Mouse (Mus musculus) heart, embryonic 16.5 days (tissue): ENCODE measurements around the gene Stx2. TPM values are rescaled to one million over a fixed set of nuclear protein-coding genes. Genes with fewer than 3 reads are reported as not detected.
"Not testable (repeated sequence)": the region's sequence is repeated elsewhere in the genome, so short reads cannot be mapped to it uniquely, and the experiment has no call there.

Experiments
- ATAC-seq: fragments of 200-750 bp; cut with Nextera tagmentation; replicated peaks from 2 replicates; pipeline ENCODE4 v1.8.0; 2017; ENCODE audit warnings: moderate number of reproducible peaks; ENCODE audit not compliant: insufficient read depth, low FRiP score; ENCODE audit errors: extremely low read depth
- H3K27ac ChIP-seq: fragments of 300-500 bp; sonication (generic); 2 replicates; pipeline ENCODE4 v1.5.1; 2014; ENCODE audit warnings: mild to moderate bottlenecking, low read length, control low read depth, moderate library complexity
- H3K27me3 ChIP-seq: fragments of 300-500 bp; sonication (generic); 2 replicates; pipeline ENCODE4 v1.6.1; 2014; ENCODE audit warnings: low read length, mixed read lengths; ENCODE audit not compliant: control insufficient read depth, insufficient read depth
- H3K36me3 ChIP-seq: fragments of 300-500 bp; sonication (generic); 2 replicates; pipeline ENCODE4 v1.6.1; 2014; ENCODE audit not compliant: control insufficient read depth, insufficient read depth
- H3K4me1 ChIP-seq: fragments of 300-500 bp; sonication (generic); 2 replicates; pipeline ENCODE4 v1.6.1; 2014; ENCODE audit warnings: low read length, mixed read lengths; ENCODE audit not compliant: control insufficient read depth, insufficient read depth
- H3K4me2 ChIP-seq: fragments of 300-500 bp; sonication (generic); 2 replicates; pipeline ENCODE4 v1.6.1; 2014; ENCODE audit warnings: low read depth, mild to moderate bottlenecking, control low read depth, low read length
- H3K4me3 ChIP-seq: fragments of 300-500 bp; sonication (generic); 2 replicates; pipeline ENCODE4 v1.5.1; 2014; ENCODE audit warnings: mild to moderate bottlenecking, control low read depth, low read length
- H3K9ac ChIP-seq: fragments of 300-500 bp; sonication (generic); 2 replicates; pipeline ENCODE4 v1.6.1; 2014; ENCODE audit warnings: low read length, control low read depth
- H3K9me3 ChIP-seq: fragments of 300-500 bp; sonication (generic); replicated peaks from 2 replicates; pipeline ENCODE4 v1.6.1; 2016; ENCODE audit warnings: low read length; ENCODE audit not compliant: control insufficient read depth
- WGBS: fragments of 180-500 bp; shearing (Covaris S2); extraction: QIAGEN DNeasy Blood & Tissue Kit; methylation state at CpG from one replicate; pipeline ENCODE4 v1.1.7; 2014; 5-methylcytosine and 5-hydroxymethylcytosine counted together
- polyA plus RNA-seq: library from polyadenylated mRNA; unstranded; fragments of >200 nt; fragmentation: Nextera tagmentation; extraction: Ambion mirVana; gene quantifications from 2 replicates; pipeline ENCODE4 v1.2.1, GENCODE M21; 2015

Gene Stx2
- polyA plus RNA-seq, 1 experiment from 2014 or later: 25.1 TPM

DNA sequence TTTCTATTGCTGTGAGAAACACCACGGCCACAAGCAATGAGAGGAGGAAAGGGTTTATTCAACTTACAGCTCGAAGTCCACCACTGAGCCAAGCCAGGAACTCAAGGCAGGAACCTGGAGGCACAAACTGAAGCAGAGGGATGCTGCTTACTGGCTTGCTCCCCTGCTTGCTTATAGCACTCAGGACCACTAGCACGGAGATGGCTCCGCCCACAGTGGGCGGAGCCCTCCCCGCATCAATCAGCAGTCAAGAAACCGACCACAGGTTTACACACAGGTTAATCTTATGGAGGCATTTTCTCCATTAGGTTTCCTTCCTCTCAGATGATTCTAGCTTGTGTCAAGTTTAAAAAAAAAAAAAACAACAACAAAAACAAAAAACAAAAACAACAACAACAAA, 27.5 kb downstream of the Stx2 start:
- no peak for ATAC-seq
- Histone ChIP-seq H3K4me1 (no peaks in the 10 kb centered on the region), H3K9me3 (peaks cover 4% of the 10 kb centered on the region; the same call in 1 of the 2 replicates), H3K27me3 (no peaks in the 10 kb centered on the region), H3K36me3 (peaks cover 11% of the 10 kb centered on the region), H3K4me2 (no peak overlapping the region), H3K27ac (no peak overlapping the region), H3K9ac (no peak overlapping the region), H3K4me3 (no peak overlapping the region)
- 68% methylated on average over 7 of the region's 7 CpGs for WGBS

DNA sequence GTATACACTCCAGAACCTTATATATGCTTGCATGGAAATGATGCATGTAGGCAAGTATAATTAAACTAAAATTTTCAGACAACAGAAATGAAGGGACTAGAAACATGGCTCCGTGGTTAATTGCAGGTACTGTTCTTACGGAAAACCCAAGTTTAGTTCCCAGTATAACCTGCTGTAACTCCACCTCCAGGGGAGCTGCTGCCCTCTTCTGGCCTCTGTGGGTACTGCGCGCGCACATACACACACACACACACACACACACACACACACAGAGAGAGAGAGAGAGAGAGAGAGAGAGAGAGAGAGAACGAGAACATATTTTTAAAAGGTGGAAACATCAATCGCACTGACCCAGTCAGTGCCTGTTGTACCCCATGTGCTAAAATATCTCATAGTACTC, 29.4 kb downstream of the Stx2 start:
- Histone ChIP-seq H3K27ac (no peak overlapping the region), H3K4me3 (no peak overlapping the region), H3K9ac (no peak overlapping the region), H3K4me2 (no peak overlapping the region), H3K4me1 (no peaks in the 10 kb centered on the region), H3K36me3 (no peaks in the 10 kb centered on the region), H3K27me3 (no peaks in the 10 kb centered on the region), H3K9me3 (peaks cover 4% of the 10 kb centered on the region; the same call in 1 of the 2 replicates)
- WGBS: 93% methylated on average over 7 of the region's 7 CpGs
- ATAC-seq: no peak

DNA sequence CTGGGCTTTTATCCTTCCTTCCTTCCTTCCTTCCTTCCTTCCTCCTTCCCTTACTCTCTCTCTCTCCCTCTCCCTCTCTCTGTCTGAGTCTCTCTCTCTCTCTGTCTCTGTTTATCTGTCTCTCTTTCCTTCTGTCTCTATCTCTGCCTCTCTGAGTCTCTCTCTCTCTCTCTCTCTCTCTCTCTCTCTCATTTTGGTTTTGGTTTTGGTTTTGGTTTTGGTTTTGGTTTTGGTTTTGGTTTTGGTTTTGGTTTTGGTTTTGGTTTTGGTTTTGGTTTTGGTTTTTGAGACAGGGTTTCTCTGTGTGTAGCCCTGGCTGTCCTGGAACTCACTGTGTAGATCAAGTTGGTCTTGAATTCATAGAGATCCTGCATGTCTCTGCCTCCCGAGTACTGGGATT, 30.9 kb downstream of the Stx2 start:
- not testable (repeated sequence) for H3K36me3 ChIP-seq, H3K27ac ChIP-seq, H3K4me1 ChIP-seq, H3K4me3 ChIP-seq, H3K4me2 ChIP-seq, ATAC-seq, H3K27me3 ChIP-seq, H3K9me3 ChIP-seq, H3K9ac ChIP-seq
- WGBS: 39% methylated on average over 1 of the region's 1 CpGs

DNA sequence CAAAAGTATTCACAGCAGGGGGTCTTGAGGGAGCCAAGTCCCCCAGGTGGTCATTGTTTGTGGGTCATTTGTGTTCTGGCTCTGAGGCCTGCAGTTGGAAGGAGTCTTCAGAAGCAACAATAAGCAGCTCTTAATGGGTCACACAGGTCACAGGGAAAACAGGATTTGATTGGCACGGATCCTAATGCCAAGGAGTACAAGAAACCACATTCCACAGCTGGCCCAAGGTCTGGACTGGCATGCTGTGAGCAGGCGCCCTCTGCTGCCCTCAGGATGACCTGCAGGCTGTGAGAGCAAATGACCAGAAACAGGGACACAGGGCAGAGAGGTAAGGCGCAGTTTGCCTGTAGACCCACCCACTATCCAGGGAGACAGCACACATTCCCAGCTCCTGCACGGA, 32.1 kb downstream of the Stx2 start:
- H3K27me3 ChIP-seq: no peaks in the 10 kb centered on the region; the same call in 1 of the 2 replicates
- H3K9ac ChIP-seq: no peak overlapping the region
- H3K4me2 ChIP-seq: no peak overlapping the region
- no peaks in the 10 kb centered on the region for H3K4me1 ChIP-seq
- ATAC-seq: no peak
- no peaks in the 10 kb centered on the region for H3K36me3 ChIP-seq
- WGBS: 29% methylated on average over 4 of the region's 4 CpGs
- peaks cover 4% of the 10 kb centered on the region; the same call in 1 of the 2 replicates for H3K9me3 ChIP-seq
- H3K27ac ChIP-seq: no peak overlapping the region
- no peak overlapping the region for H3K4me3 ChIP-seq

DNA sequence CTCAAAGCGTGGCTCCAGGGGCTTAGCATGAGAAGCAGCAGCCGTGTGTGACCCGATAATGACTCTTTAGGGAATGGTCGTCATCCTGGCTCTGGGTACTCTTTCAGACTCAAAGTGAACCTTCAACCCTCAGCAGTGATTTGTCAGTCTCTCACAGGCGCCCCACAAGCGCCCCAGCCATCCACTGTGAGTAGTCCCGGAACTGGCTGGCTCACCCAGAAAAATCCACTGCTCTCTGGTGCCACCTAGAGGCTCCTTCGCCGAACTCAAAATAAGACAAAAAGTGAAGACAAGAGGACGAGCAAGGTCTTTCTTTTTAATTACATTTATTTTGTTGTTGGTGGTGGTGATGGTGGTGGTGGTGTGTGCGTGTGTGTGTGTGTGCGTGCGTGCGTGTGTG, 37.1 kb downstream of the Stx2 start:
- Histone ChIP-seq H3K27ac (no peak overlapping the region), H3K4me3 (no peak overlapping the region), H3K9me3 (no peaks in the 10 kb centered on the region), H3K4me2 (no peak overlapping the region), H3K27me3 (no peaks in the 10 kb centered on the region; the same call in 1 of the 2 replicates), H3K4me1 (no peaks in the 10 kb centered on the region), H3K36me3 (no peaks in the 10 kb centered on the region), H3K9ac (no peak overlapping the region)
- 10% methylated on average over 14 of the region's 14 CpGs for WGBS
- ATAC-seq: no peak

DNA sequence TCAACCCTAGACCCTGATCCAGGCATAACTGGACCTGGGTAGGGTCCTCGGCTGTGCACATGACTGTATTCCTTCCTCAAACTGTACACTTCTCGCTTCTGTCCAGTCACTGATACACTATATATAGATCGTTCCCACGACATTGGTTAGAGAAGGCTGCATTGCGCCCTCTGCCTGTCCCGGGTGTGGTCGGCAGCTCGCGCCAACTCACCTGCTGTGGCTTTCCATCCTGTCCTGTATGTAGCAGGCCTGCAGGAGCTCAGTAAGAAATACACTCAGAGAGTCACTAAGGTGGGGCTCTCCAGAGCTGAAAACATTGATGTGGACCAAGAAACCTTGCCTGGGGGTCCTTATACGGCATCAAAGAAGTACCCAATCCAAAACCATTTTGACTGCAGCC, 37.5 kb downstream of the Stx2 start:
- H3K27ac ChIP-seq: no peak overlapping the region
- no peaks in the 10 kb centered on the region for H3K9me3 ChIP-seq
- H3K9ac ChIP-seq: no peak overlapping the region
- H3K4me3 ChIP-seq: no peak overlapping the region
- no peaks in the 10 kb centered on the region; the same call in 1 of the 2 replicates for H3K27me3 ChIP-seq
- no peak overlapping the region for H3K4me2 ChIP-seq
- H3K4me1 ChIP-seq: no peaks in the 10 kb centered on the region
- H3K36me3 ChIP-seq: no peaks in the 10 kb centered on the region
- no peak for ATAC-seq
- 54% methylated on average over 10 of the region's 10 CpGs for WGBS

DNA sequence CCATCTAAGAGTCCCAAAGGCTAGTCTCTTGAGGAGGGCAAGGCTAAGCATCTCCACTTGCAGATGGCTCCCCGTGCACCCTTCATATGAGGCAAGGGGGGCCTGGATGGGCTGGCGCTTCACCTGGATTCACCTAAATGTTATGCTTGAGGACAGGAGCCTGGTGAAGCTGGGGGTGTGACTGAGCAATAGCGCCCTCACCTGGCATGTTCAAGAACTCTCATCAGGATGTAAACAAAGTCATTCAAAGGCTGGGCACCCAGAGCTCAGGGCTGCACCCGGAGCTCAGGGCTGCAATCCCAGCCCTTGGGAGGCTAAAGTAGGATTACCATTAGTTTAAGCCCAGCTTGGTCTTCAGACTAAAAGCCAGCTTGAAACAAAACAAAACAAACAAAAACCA, 44.0 kb downstream of the Stx2 start:
- no peaks in the 10 kb centered on the region for H3K36me3 ChIP-seq
- H3K27me3 ChIP-seq: no peaks in the 10 kb centered on the region
- H3K27ac ChIP-seq: no peak overlapping the region
- no peak overlapping the region for H3K4me2 ChIP-seq
- no peaks in the 10 kb centered on the region for H3K4me1 ChIP-seq
- WGBS: 48% methylated on average over 4 of the region's 4 CpGs
- H3K9ac ChIP-seq: no peak overlapping the region
- no peak for ATAC-seq
- H3K9me3 ChIP-seq: peaks cover 11% of the 10 kb centered on the region
- no peak overlapping the region for H3K4me3 ChIP-seq

DNA sequence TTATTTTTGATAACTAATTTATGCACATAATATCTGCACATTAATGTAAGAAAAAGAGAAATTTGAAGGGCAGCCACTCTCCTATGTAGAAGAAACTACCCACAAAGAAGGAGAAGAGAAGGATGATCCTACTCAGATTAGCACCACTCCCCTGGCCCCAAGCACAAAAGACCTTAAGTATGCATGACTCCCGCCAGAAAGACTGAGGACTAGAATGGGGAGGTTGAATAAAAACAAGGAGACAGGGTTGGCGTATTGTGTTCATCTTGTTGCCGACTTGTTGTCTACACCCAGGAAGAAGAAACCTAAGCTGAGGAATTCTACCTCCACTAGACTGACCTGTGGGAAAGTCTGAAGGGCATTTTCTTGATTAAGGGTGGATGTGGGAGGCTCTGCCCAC, 49.5 kb downstream of the Stx2 start:
- Histone ChIP-seq H3K9ac (no peak overlapping the region), H3K27me3 (no peaks in the 10 kb centered on the region), H3K9me3 (peaks cover 14% of the 10 kb centered on the region), H3K4me3 (no peak overlapping the region), H3K27ac (no peak overlapping the region), H3K4me1 (no peaks in the 10 kb centered on the region), H3K36me3 (no peaks in the 10 kb centered on the region), H3K4me2 (no peak overlapping the region)
- 87% methylated on average over 3 of the region's 3 CpGs for WGBS
- ATAC-seq: no peak

DNA sequence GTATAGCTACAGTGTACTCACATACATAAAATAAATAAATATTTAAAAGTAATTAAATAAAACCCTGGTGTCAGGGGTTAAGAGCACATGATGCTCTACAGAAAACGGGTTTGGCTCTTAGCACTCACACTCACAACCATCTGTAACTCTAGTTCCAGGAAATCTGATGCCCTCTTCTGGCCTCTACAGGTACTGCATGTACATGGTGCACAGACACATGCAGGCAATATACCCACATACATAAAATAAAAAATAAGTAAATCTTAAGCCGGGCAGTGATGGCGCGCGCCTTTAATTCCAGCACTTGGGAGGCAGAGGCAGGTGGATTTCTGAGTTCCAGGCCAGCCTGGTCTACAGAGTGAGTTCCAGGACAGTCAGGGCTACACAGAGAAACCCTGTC, 54.0 kb downstream of the Stx2 start:
- WGBS: 91% methylated on average over 5 of the region's 5 CpGs
- H3K4me1 ChIP-seq, H3K9me3 ChIP-seq, H3K36me3 ChIP-seq, H3K27ac ChIP-seq, H3K4me2 ChIP-seq, ATAC-seq, H3K4me3 ChIP-seq, H3K9ac ChIP-seq: not testable (repeated sequence)
- peaks cover 14% of the 10 kb centered on the region for H3K27me3 ChIP-seq
